Mouse (Mus musculus) hindbrain, embryonic 14.5 days (tissue): ENCODE data around the gene Upf2. TPM values are rescaled to one million over a fixed set of nuclear protein-coding genes. Genes with fewer than 3 reads are reported as not detected.

Experiments
- ATAC-seq: fragments of 200-750 bp; cut with Nextera tagmentation; 2 replicates; pipeline ENCODE4 v1.8.0; 2017; ENCODE audit warnings: moderate number of reproducible peaks, mild to moderate bottlenecking, moderate TSS enrichment, moderate library complexity; ENCODE audit not compliant: low FRiP score
- DNase-seq: peaks from one replicate; pipeline ENCODE4 v3.0.0-alpha.2; 2015; ENCODE audit warnings: low spot score
- H3K27ac ChIP-seq: fragments of 300-500 bp; sonication (generic); 2 replicates; pipeline ENCODE4 v1.5.1; 2014; ENCODE audit warnings: mild to moderate bottlenecking, moderate library complexity
- H3K27me3 ChIP-seq: fragments of 300-500 bp; sonication (generic); 2 replicates; pipeline ENCODE4 v1.6.1; 2014; ENCODE audit warnings: mild to moderate bottlenecking, low read length, mixed read lengths; ENCODE audit not compliant: control insufficient read depth, insufficient read depth
- H3K36me3 ChIP-seq: fragments of 300-500 bp; sonication (generic); replicated peaks from 2 replicates; pipeline ENCODE4 v1.6.1; 2014; ENCODE audit not compliant: control insufficient read depth, insufficient read depth
- H3K4me1 ChIP-seq: fragments of 300-500 bp; sonication (generic); replicated peaks from 2 replicates; pipeline ENCODE4 v1.6.1; 2014; ENCODE audit warnings: antibody characterized with exemption, low read length, mixed read lengths; ENCODE audit not compliant: control insufficient read depth, insufficient read depth
- H3K4me2 ChIP-seq: fragments of 300-500 bp; sonication (generic); replicated peaks from 2 replicates; pipeline ENCODE4 v1.6.1; 2014; ENCODE audit warnings: mild to moderate bottlenecking, moderate library complexity
- H3K4me3 ChIP-seq: fragments of 300-500 bp; sonication (generic); replicated peaks from 2 replicates; pipeline ENCODE4 v1.5.1; 2014; ENCODE audit warnings: mild to moderate bottlenecking, low read length
- H3K9ac ChIP-seq: fragments of 300-500 bp; sonication (generic); 2 replicates; pipeline ENCODE4 v1.6.1; 2014
- H3K9me3 ChIP-seq: fragments of 300-500 bp; sonication (generic); 2 replicates; pipeline ENCODE4 v1.6.1; 2016; ENCODE audit warnings: low read length; ENCODE audit not compliant: control insufficient read depth
- WGBS: fragments of 180-500 bp; shearing (Covaris S2); extraction: QIAGEN DNeasy Blood & Tissue Kit; methylation state at CpG from one replicate; pipeline ENCODE4 v1.1.7; 2014; 5-methylcytosine and 5-hydroxymethylcytosine counted together
- polyA plus RNA-seq: library from polyadenylated mRNA; unstranded; fragments of >200 nt; fragmentation: Nextera tagmentation; extraction: Ambion mirVana; gene quantifications from 2 replicates; pipeline ENCODE4 v1.2.1, GENCODE M21; 2014

Gene Upf2
- polyA plus RNA-seq, 1 experiment from 2014 or later, result 8.1 TPM

DNA sequence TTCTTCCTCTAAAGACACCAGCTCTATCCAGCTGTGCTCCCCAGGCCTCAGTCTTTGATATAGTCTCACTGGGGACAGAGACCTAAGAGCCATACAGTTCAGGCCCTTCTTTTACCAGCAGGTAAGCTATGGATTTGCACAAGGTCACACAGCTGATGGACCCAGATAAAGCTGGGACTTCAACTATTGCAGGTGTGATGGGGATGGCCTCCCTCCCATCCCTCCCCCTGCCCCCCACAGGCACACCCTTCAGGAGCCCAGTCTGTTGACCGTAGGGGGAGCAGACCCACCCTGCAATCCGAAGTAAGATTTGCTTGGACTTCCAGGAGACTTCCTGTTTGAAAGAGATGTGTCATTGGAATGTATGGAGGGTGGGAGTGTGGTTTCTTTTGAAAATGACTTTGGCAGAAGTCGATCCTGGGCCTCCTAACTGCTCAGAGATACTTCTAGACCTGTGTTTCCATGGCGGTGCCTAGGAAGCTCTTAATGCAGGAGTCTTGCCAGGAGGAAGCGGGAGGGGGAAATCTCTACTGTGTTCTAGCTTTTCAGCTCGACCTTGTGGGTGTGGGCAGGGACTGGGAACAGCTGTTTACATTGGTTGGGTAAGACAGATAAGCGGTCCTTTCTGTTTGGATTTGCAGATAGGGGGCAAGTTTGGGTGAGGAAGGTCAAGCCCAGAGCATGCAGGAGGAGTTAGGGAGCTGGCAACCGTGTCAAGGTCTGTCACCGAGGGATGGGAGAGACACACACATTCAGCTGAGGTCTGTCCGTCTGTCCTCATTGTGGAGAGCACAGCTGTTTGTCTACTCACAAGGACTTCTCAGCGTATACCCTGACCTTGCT lies 120.5 kb downstream of the Upf2 start:
- ATAC-seq (no peak), DNase-seq (no peak)
- Histone ChIP-seq H3K36me3 (no peaks in the 10 kb centered on the region), H3K4me2 (no peak overlapping the region), H3K4me1 (no peaks in the 10 kb centered on the region), H3K9ac (no peak overlapping the region), H3K9me3 (no peaks in the 10 kb centered on the region), H3K4me3 (no peak overlapping the region), H3K27me3 (no peaks in the 10 kb centered on the region), H3K27ac (no peak overlapping the region)
- 60% methylated on average over 11 of the region's 11 CpGs for WGBS

DNA sequence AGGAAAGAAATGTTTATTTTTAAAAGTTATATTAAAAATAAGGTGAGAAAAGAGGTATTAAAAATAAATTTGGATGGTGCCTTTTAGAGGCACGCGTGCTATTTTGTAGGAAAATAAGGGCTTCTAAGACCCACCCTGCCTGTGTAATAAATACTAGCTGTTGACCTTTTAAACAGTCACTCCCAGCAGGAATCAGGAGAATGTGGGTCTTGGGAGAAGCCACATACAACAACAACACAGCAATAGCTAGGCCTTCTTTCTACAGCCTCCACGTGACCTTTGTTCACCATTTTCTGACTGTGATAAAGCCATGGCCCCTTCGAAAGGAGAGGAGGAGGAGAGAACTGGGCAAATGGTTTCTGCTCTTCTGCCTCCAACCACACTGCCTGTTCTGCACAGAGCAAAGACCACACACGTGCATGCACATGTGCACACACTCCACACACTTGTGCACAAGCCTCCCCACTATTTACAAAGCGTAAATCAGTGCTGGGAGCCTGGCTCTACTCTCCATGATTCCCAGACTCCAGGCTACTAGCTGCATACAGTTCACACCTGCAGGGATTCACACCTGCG lies 121.5 kb downstream of the Upf2 start:
- no peaks in the 10 kb centered on the region for H3K27me3 ChIP-seq
- DNase-seq (no peak), ATAC-seq (no peak)
- no peaks in the 10 kb centered on the region for H3K9me3 ChIP-seq
- H3K4me1 ChIP-seq, result no peaks in the 10 kb centered on the region
- no peak overlapping the region for H3K4me3 ChIP-seq
- no peak overlapping the region for H3K4me2 ChIP-seq
- H3K27ac ChIP-seq, result no peak overlapping the region
- no peaks in the 10 kb centered on the region for H3K36me3 ChIP-seq
- 84% methylated on average over 7 of the region's 7 CpGs for WGBS
- H3K9ac ChIP-seq, result no peak overlapping the region

DNA sequence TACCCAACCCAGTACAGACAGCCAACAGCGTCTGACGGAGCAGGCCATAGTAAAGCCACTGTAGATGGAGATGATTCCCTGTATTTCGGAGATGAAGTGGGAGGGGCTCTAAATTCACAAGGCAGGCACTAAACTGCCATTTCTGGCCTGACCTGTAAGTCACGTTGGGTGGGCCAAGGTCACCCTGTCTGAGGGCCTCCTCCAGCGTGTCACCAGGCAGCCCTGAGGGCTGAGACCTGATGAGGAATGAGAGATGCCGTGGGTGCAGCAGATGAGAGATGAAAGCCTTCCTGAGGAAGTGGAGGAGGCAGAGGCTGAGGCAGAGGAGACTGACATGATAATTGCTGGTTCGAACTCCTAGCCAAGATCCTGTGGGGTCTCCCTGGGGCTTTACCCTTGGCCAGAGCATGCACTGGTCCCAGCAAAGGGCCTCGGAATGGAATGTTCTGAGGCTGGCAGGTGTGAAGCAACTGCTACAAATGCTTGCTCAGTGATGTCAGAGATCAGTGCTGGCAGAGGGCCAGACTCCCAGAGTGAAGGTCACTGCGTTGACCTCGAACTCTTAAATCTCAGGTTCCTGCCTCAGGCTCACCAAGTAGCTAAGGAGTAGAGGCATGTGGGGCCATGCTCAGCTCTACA lies 123.7 kb downstream of the Upf2 start:
- no peak overlapping the region for H3K4me3 ChIP-seq
- WGBS, result 77% methylated on average over 10 of the region's 10 CpGs
- no peak for DNase-seq

DNA sequence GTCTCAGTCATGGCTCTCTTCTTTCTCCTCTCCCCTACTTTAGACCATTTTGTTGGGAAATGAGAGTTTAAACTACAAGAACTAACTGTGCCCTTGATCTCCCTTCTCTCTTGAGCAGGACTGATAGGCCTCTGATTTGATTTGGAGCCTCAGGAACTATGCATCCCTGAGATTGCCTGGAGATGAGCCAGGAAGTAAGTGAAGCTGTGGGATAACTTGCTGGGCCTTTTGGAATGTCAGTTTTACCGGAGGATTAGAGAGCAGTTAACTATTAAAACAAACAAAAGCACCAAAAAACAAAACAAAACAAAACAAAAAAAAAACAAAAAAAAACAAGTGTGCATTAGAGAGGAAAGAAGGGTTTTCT lies 124.2 kb downstream of the Upf2 start:
- H3K4me3 ChIP-seq, result no peak overlapping the region
- H3K4me2 ChIP-seq, result no peak overlapping the region
- no peak for ATAC-seq
- H3K27me3 ChIP-seq, result no peaks in the 10 kb centered on the region
- no peaks in the 10 kb centered on the region for H3K9me3 ChIP-seq
- H3K9ac ChIP-seq, result no peak overlapping the region
- DNase-seq, result no peak
- H3K4me1 ChIP-seq, result no peaks in the 10 kb centered on the region
- 62% methylated on average over 1 of the region's 1 CpGs for WGBS
- no peak overlapping the region for H3K27ac ChIP-seq
- H3K36me3 ChIP-seq, result no peaks in the 10 kb centered on the region

More for the DNA sequence above, 123.7 kb downstream of the Upf2 start:
- H3K27ac ChIP-seq, result no peak overlapping the region
- H3K9ac ChIP-seq, result no peak overlapping the region
- H3K4me2 ChIP-seq, result no peak overlapping the region
- no peak for ATAC-seq
- no peaks in the 10 kb centered on the region for H3K9me3 ChIP-seq
- H3K4me1 ChIP-seq, result no peaks in the 10 kb centered on the region
- H3K27me3 ChIP-seq, result no peaks in the 10 kb centered on the region
- no peaks in the 10 kb centered on the region for H3K36me3 ChIP-seq

DNA sequence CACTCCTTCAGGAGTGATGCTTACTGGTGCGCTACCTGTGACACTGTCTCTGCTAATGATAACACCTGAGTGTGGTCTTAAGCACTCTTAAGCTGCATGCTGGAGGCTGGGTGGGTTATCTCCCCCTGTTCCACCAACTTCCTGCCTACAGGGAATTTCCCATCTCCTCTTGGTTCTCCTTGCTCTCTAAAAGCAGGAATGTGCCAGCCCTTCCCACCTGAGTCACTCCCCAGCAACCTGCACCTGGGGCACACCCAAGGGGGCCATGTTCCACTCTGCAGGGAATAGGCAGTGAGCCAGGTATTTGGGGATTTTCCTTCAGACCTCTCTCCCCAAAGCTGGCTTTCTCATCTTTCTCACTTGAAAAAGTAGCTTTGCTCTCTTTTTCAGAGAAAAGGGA lies 128.8 kb downstream of the Upf2 start:
- Histone ChIP-seq H3K4me1 (no peaks in the 10 kb centered on the region), H3K9ac (no peak overlapping the region), H3K9me3 (no peaks in the 10 kb centered on the region), H3K27me3 (no peaks in the 10 kb centered on the region), H3K4me2 (no peak overlapping the region), H3K27ac (no peak overlapping the region), H3K36me3 (no peaks in the 10 kb centered on the region), H3K4me3 (no peak overlapping the region)
- 95% methylated on average over 1 of the region's 1 CpGs for WGBS
- ATAC-seq (no peak), DNase-seq (no peak)

DNA sequence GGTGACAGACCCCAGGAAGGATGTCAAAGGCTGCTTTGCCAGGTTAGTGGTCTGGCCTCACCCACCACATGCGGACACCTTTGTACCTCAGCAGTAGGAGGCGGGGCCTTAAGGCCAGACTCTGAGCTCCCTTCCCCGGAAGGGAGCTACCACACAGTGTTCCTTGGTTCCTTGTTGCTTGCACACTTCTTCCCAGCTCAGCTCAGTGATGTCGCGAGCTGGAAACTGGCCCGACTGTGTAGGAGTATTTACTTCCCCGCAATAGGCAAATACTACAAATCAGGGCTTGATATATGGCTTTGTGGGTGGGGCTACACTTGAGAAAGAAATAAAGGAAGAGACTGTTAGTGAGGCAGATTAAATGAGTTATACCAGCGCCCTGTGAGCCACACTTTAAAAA lies 129.8 kb downstream of the Upf2 start:
- DNase-seq (no peak), ATAC-seq (no peak)
- H3K4me2 ChIP-seq, result no peak overlapping the region
- no peaks in the 10 kb centered on the region for H3K27me3 ChIP-seq
- no peaks in the 10 kb centered on the region for H3K4me1 ChIP-seq
- no peaks in the 10 kb centered on the region for H3K9me3 ChIP-seq
- WGBS, result 74% methylated on average over 8 of the region's 8 CpGs
- no peak overlapping the region for H3K9ac ChIP-seq
- no peaks in the 10 kb centered on the region for H3K36me3 ChIP-seq
- no peak overlapping the region for H3K27ac ChIP-seq
- no peak overlapping the region for H3K4me3 ChIP-seq

DNA sequence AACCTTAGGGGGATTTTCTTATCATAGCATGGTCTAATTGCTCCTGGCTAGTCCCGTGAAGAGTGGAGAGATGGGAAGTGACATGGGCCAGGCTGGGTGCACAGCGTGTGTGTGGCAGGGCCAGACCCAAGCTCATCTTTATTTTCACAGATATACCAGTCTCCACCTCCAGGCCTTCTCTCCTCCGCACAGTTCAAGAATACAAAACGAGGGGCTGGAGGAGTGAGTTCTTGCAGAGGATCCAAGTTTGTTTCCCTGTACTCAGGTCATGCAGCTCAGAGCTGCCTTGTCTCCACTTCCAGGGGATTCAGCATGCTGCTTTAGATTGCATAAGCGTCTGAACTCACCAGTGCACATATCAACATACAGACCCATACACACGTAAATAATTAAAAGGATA lies 131.3 kb downstream of the Upf2 start:
- H3K27me3 ChIP-seq, result no peaks in the 10 kb centered on the region
- H3K4me1 ChIP-seq, result no peaks in the 10 kb centered on the region
- DNase-seq (no peak), ATAC-seq (no peak)
- H3K36me3 ChIP-seq, result no peaks in the 10 kb centered on the region
- H3K4me2 ChIP-seq, result no peak overlapping the region
- 86% methylated on average over 6 of the region's 6 CpGs for WGBS
- no peaks in the 10 kb centered on the region for H3K9me3 ChIP-seq
- H3K27ac ChIP-seq, result no peak overlapping the region
- no peak overlapping the region for H3K4me3 ChIP-seq
- H3K9ac ChIP-seq, result no peak overlapping the region

DNA sequence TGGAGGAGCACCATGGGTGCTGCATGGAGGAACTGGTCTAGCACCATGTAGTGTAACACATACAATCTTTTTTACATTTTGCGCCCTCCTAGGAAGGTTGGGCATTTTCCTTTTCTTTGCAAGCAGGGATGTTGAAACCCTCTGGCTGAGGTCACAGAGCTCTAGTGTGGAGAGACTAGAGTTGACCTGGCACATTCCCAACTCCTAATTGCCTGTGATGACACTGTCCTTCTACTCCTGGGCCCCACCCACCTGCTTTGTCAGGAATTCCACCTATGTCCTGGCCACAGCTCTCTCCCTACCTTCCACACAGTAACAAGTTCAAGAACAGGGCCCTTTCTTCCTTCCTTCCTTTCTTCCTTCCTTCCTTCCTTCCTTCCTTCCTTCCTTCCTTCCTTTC lies 132.4 kb downstream of the Upf2 start:
- H3K9me3 ChIP-seq, result no peaks in the 10 kb centered on the region
- H3K36me3 ChIP-seq, result no peaks in the 10 kb centered on the region
- WGBS, result 100% methylated on average over 1 of the region's 1 CpGs
- no peak overlapping the region for H3K4me2 ChIP-seq
- no peak for DNase-seq
- no peak overlapping the region for H3K9ac ChIP-seq
- H3K27ac ChIP-seq, result no peak overlapping the region
- ATAC-seq, result no peak
- no peaks in the 10 kb centered on the region for H3K4me1 ChIP-seq
- H3K4me3 ChIP-seq, result no peak overlapping the region
- H3K27me3 ChIP-seq, result no peaks in the 10 kb centered on the region

DNA sequence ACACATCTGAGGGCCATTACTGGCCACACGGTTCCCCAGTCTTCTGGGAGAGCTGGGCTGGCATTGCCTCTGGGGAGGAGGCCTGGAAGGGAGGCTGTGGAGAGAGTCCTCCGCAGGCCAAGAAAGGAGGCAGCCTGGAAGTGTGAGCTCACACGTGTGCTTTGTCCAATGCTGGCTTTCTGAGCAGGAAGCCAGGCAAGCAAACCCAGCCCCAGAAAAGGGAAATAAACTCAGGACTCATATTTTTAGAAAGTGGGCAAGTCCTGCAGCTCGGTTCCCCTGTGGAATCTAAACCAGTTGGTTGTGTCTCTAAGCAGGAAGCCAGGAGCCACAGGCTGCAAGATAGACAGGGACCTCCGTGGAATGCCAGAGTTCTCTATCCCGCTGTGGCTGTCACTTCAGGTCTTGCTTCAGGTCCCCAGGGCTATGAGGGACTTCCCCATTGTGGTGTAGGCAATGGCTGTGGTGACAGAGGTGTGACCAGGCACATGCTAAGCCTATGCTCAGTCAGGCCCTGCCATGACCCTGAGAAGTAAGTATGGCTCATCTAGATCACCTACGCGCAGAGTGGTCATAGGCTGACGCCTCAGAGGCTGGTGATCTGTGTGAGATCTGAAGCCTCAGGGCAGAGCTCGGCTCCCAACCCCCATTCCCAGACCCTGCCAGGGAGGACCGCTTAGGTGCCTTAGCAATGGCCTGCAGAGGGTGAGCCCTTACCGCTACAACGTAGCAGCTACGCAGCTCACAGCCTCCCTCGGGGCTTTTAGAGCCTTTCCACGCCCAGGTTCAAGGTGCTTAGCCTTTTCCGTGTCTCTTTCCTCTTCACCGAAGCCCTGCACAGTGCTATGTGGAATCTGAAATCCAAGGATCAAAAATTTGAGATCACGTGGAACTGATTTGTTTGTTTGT lies 134.6 kb downstream of the Upf2 start:
- no peak overlapping the region for H3K27ac ChIP-seq
- no peak for DNase-seq
- WGBS, result 81% methylated on average over 19 of the region's 19 CpGs
- no peaks in the 10 kb centered on the region for H3K36me3 ChIP-seq
- H3K27me3 ChIP-seq, result no peaks in the 10 kb centered on the region
- H3K4me2 ChIP-seq, result no peak overlapping the region
- H3K4me3 ChIP-seq, result no peak overlapping the region
- no peaks in the 10 kb centered on the region for H3K4me1 ChIP-seq
- H3K9me3 ChIP-seq, result no peaks in the 10 kb centered on the region
- no peak overlapping the region for H3K9ac ChIP-seq
- no peak for ATAC-seq
